Mouse (Mus musculus): ENCODE measurements around the gene Mcemp1.

- TF ChIP-seq CHD2 (IDR thresholded peaks at IDR 0.05; ENCODE audit: low read depth, low read length) (no peak), ZC3H11A (IDR thresholded peaks at IDR 0.05; ENCODE audit: borderline replicate concordance, low read depth, low read length) (no peak), HCFC1 (IDR thresholded peaks at IDR 0.05; ENCODE audit: borderline replicate concordance, insufficient read depth, low read length) (no peak), MAFK (IDR thresholded peaks at IDR 0.05; ENCODE audit: insufficient read depth, low read depth, low read length) (no peak), ZNF384 (IDR thresholded peaks at IDR 0.05; ENCODE audit: low read depth, low read length) (no peak)
Measured at GRCm38 (mm10) chr8:3674671-3675070, 9.1 kb downstream of the Mcemp1 start.

Data from ES-E14 (cell line).